ENCODE assay signal across 29 mouse cellular contexts in genomic region chr13:40741841-40742550, GRCm38 (mm10). TPM values are rescaled to one million over a fixed set of nuclear protein-coding genes. Genes with fewer than 3 reads are reported as not detected.
DNase-seq lines count a peak whose midpoint lies in the region; ATAC-seq lines count a peak whose summit lies in the region.
"Had no signal": no experiment of that assay in that cellular context is flagged by ENCODE, and none has a peak within 500 bp of the region (broad histone marks: within the 10 kb centered on the region; RNA-seq: fewer than 3 reads in every experiment).

No protein-coding gene starts in this region.

- H3K4me2 ChIP-seq in hindbrain, embryonic 11.5 days (replicated peaks; ENCODE audit: low read depth, low read length): no peak overlapping the region
- no peak overlapping the region for H3K4me2 ChIP-seq in hindbrain, embryonic 14.5 days (replicated peaks)
- H3K4me2 ChIP-seq: embryonic facial prominence, embryonic 12.5 days; forebrain, embryonic 15.5 days; heart, embryonic 12.5 days; limb, embryonic 12.5 days; liver, embryonic 12.5 days; midbrain, embryonic 12.5 days had no signal

- ATAC-seq in hindbrain, embryonic 11.5 days (ENCODE audit: low FRiP score): no peak
- no peak for ATAC-seq in hindbrain, embryonic 14.5 days (ENCODE audit: low FRiP score)
- peak; percentile 56 for ATAC-seq in common myeloid progenitor, adult 5-6 weeks (replicated peaks; ENCODE audit: low read depth, poor library complexity, severe bottlenecking)
- ATAC-seq in granulocyte monocyte progenitor cell, adult 5-6 weeks (replicated peaks; ENCODE audit: poor library complexity, severe bottlenecking): peak; percentile 47
- ATAC-seq in megakaryocyte, adult 5-6 weeks (ENCODE audit: poor library complexity, severe bottlenecking): peak; percentile 73
- ATAC-seq: forebrain, embryonic 15.5 days; hindbrain, embryonic 16.5 days; liver, embryonic 12.5 days had no signal

- H3K4me3 ChIP-seq in hindbrain, embryonic 11.5 days (ENCODE audit: low read depth, low read length): no peak overlapping the region
- no peak overlapping the region for H3K4me3 ChIP-seq in hindbrain, embryonic 14.5 days (replicated peaks; ENCODE audit: low read length)
- H3K4me3 ChIP-seq: embryonic facial prominence, embryonic 12.5 days; erythroblast, embryonic 14.5 days; forebrain, embryonic 15.5 days; heart, embryonic 12.5 days; left cerebral cortex, adult 2 months; limb, embryonic 12.5 days; liver, embryonic 12.5 days; midbrain, embryonic 12.5 days; myocyte had no signal

- no peak overlapping the region for H3K27ac ChIP-seq in hindbrain, embryonic 11.5 days (ENCODE audit: low read depth, low read length)
- H3K27ac ChIP-seq in hindbrain, embryonic 14.5 days: no peak overlapping the region
- H3K27ac ChIP-seq: embryonic facial prominence, embryonic 12.5 days; forebrain, embryonic 15.5 days; left cerebral cortex, adult 2 months; limb, embryonic 12.5 days; liver, embryonic 12.5 days; midbrain, embryonic 12.5 days had no signal

- H3K36me3 ChIP-seq in hindbrain, embryonic 11.5 days (ENCODE audit: control insufficient read depth, insufficient read depth, low read length): no peaks in the 10 kb centered on the region
- no peaks in the 10 kb centered on the region for H3K36me3 ChIP-seq in hindbrain, embryonic 14.5 days (replicated peaks; ENCODE audit: control insufficient read depth, insufficient read depth)
- H3K36me3 ChIP-seq: embryonic facial prominence, embryonic 12.5 days; forebrain, embryonic 15.5 days; G1E; heart, embryonic 12.5 days; limb, embryonic 12.5 days; liver, embryonic 12.5 days; midbrain, embryonic 12.5 days had no signal

- peaks cover 93% of the 10 kb centered on the region for H3K27me3 ChIP-seq in hindbrain, embryonic 11.5 days (ENCODE audit: control insufficient read depth, insufficient read depth, low read length)
- peaks cover 99% of the 10 kb centered on the region for H3K27me3 ChIP-seq in hindbrain, embryonic 14.5 days (ENCODE audit: control insufficient read depth, insufficient read depth, low read length)

- peaks cover 3% of the 10 kb centered on the region; the same call in 1 of the 2 replicates for H3K4me1 ChIP-seq in hindbrain, embryonic 11.5 days (replicated peaks; ENCODE audit: control insufficient read depth, insufficient read depth, low read length)
- peaks cover 4% of the 10 kb centered on the region; the same call in 1 of the 2 replicates for H3K4me1 ChIP-seq in hindbrain, embryonic 14.5 days (replicated peaks; ENCODE audit: control insufficient read depth, insufficient read depth, low read length)
- H3K4me1 ChIP-seq: liver, embryonic 12.5 days had no signal

- H3K9me3 ChIP-seq in hindbrain, embryonic 11.5 days (ENCODE audit: control insufficient read depth, low read length): no peaks in the 10 kb centered on the region
- peaks cover 5% of the 10 kb centered on the region for H3K9me3 ChIP-seq in hindbrain, embryonic 14.5 days (ENCODE audit: control insufficient read depth, low read length)
- H3K9me3 ChIP-seq: embryonic facial prominence, embryonic 12.5 days; G1E; liver, embryonic 12.5 days had no signal

- WGBS in hindbrain, embryonic 11.5 days: 2% methylated on average over 25 of the region's 25 CpGs
- WGBS in hindbrain, embryonic 14.5 days: 2% methylated on average over 25 of the region's 25 CpGs

- DNase-seq in hindbrain, embryonic 11.5 days (ENCODE audit: low spot score): peak; percentile 32
- no peak for DNase-seq in hindbrain, embryonic 14.5 days (ENCODE audit: low spot score)
- DNase-seq in right cerebral cortex, adult 2 months (ENCODE audit: low spot score in 2 of 2): no peak
- no peak for DNase-seq in B cell, adult 2 months
- DNase-seq: adrenal gland, postnatal 25 days; cerebellum, adult 11 months; cerebellum, postnatal 10 days; gastrocnemius, postnatal 36 days; heart, postnatal 14 days; kidney, adult 9 months; layer of hippocampus, adult 9-11 months; lung, adult 2 months; lung, postnatal 36 days; right cerebral cortex, postnatal 4 days had no signal

- no peak overlapping the region for H3K9ac ChIP-seq in hindbrain, embryonic 11.5 days (ENCODE audit: low read depth, low read length)
- no peak overlapping the region for H3K9ac ChIP-seq in hindbrain, embryonic 14.5 days
- H3K9ac ChIP-seq: embryonic facial prominence, embryonic 12.5 days; forebrain, embryonic 15.5 days; heart, embryonic 12.5 days; limb, embryonic 12.5 days; liver, embryonic 12.5 days; midbrain, embryonic 12.5 days had no signal

RNA-seq across cellular contexts. Expression of gene Tfap2a, which starts 3.8 kb away (rescaled TPM):
- 15.5 and 20.6 TPM in 2 replicates for polyA plus RNA-seq in hindbrain, embryonic 11.5 days (2014; fragmentation: Nextera tagmentation; extraction: Ambion mirVana)
- polyA plus RNA-seq in hindbrain, embryonic 14.5 days (2014; fragmentation: Nextera tagmentation; extraction: Ambion mirVana): 9.6 and 10.5 TPM in 2 replicates
- 0.23 TPM in 1 of 2 replicates, not detected in the other for total RNA-seq in common myeloid progenitor, adult 5-6 weeks (2017)
- total RNA-seq in granulocyte monocyte progenitor cell, adult 5-6 weeks (2014; fragmentation: Nextera tagmentation): not detected in 2 replicates
- total RNA-seq in granulocyte monocyte progenitor cell, adult 5-6 weeks (2017): not detected in 2 replicates
- 0.36 TPM in 1 of 2 replicates, not detected in the other for total RNA-seq in megakaryocyte, adult 5-6 weeks (2015)
- 0.07 TPM in 1 of 2 replicates, not detected in the other for total RNA-seq in megakaryocyte, adult 5-6 weeks (2017)
- total RNA-seq: gastrocnemius, postnatal 36 days; neutrophil, adult 5-6 weeks had no signal
- polyA plus RNA-seq: erythroblast, embryonic 14.5 days had no signal

Comparison
In these comparisons a context has a peak if more than half of its experiments do, and no peak if none do; other contexts are left out.
1. ATAC-seq: peak in common myeloid progenitor, adult 5-6 weeks (single experiment), granulocyte monocyte progenitor cell, adult 5-6 weeks (single experiment) and megakaryocyte, adult 5-6 weeks (single experiment); none in hindbrain, embryonic 11.5 days (single experiment) and hindbrain, embryonic 14.5 days (single experiment).